Mouse (Mus musculus) adrenal gland, adult (tissue): ENCODE measurements around the gene Otog.

Experiments
- DNase-seq, 2 experiments: peaks; one replicate each; pipeline ENCODE4 v3.0.0; 2022 to 2023; ENCODE audit warnings: low spot score in 1 of 2; ENCODE audit not compliant: inconsistent age in 2 of 2

Gene Otog

GRCm38 (mm10) chr7:46282276-46282675 lies 41.5 kb downstream of the Otog start:
- DNase-seq = no peak

GRCm38 (mm10) chr7:46283681-46284080 lies 42.9 kb downstream of the Otog start:
- DNase-seq = peak; percentile 57 to 77

GRCm38 (mm10) chr7:46285161-46285839 lies 44.5 kb downstream of the Otog start:
- no peak for DNase-seq

GRCm38 (mm10) chr7:46286391-46286790 lies 45.6 kb downstream of the Otog start:
- no peak for DNase-seq

- DNase-seq = no peak
Measured at GRCm38 (mm10) chr7:46287051-46287450, 46.3 kb downstream of the Otog start.

GRCm38 (mm10) chr7:46296330-46296729 lies 55.5 kb downstream of the Otog start:
- DNase-seq = no peak

GRCm38 (mm10) chr7:46301031-46301632 lies 60.3 kb downstream of the Otog start:
- no peak for DNase-seq

- peak; percentile 17 to 54 for DNase-seq
Measured at GRCm38 (mm10) chr7:46313486-46313885, 72.7 kb downstream of the Otog start.

- no peak for DNase-seq
Measured at GRCm38 (mm10) chr7:46314220-46315009, 73.6 kb downstream of the Otog start.

GRCm38 (mm10) chr7:46315692-46316091 lies 74.9 kb downstream of the Otog start:
- peak in 1 of 2 experiments; percentile 16 for DNase-seq

- no peak for DNase-seq
Measured at GRCm38 (mm10) chr7:46316948-46317347, 76.2 kb downstream of the Otog start.

- DNase-seq = peak in 1 of 2 experiments; percentile 25
Measured at GRCm38 (mm10) chr7:46321242-46321641, 80.5 kb downstream of the Otog start.

GRCm38 (mm10) chr7:46327896-46328295 lies 87.1 kb downstream of the Otog start:
- no peak for DNase-seq

GRCm38 (mm10) chr7:46337397-46337796 lies 96.6 kb downstream of the Otog start:
- DNase-seq = no peak

GRCm38 (mm10) chr7:46339818-46340217 lies 99.0 kb downstream of the Otog start:
- no peak for DNase-seq

- no peak for DNase-seq
Measured at GRCm38 (mm10) chr7:46340295-46340694, 99.5 kb downstream of the Otog start.

- no peak for DNase-seq
Measured at GRCm38 (mm10) chr7:46341471-46341870, 100.7 kb downstream of the Otog start.

GRCm38 (mm10) chr7:46347692-46348091 lies 106.9 kb downstream of the Otog start:
- no peak for DNase-seq

GRCm38 (mm10) chr7:46348813-46349212 lies 108.0 kb downstream of the Otog start:
- DNase-seq = no peak

GRCm38 (mm10) chr7:46350119-46350702 lies 109.4 kb downstream of the Otog start:
- no peak for DNase-seq

GRCm38 (mm10) chr7:46352748-46353147 lies 112.0 kb downstream of the Otog start:
- DNase-seq = no peak

- no peak for DNase-seq
Measured at GRCm38 (mm10) chr7:46353216-46353615, 112.4 kb downstream of the Otog start.
